Mouse (Mus musculus): ENCODE results near the gene Gimap4.
A peak's percentile ranks its signal among the peaks of the same experiment; 100 is the strongest.

Gene Gimap4

DNA sequence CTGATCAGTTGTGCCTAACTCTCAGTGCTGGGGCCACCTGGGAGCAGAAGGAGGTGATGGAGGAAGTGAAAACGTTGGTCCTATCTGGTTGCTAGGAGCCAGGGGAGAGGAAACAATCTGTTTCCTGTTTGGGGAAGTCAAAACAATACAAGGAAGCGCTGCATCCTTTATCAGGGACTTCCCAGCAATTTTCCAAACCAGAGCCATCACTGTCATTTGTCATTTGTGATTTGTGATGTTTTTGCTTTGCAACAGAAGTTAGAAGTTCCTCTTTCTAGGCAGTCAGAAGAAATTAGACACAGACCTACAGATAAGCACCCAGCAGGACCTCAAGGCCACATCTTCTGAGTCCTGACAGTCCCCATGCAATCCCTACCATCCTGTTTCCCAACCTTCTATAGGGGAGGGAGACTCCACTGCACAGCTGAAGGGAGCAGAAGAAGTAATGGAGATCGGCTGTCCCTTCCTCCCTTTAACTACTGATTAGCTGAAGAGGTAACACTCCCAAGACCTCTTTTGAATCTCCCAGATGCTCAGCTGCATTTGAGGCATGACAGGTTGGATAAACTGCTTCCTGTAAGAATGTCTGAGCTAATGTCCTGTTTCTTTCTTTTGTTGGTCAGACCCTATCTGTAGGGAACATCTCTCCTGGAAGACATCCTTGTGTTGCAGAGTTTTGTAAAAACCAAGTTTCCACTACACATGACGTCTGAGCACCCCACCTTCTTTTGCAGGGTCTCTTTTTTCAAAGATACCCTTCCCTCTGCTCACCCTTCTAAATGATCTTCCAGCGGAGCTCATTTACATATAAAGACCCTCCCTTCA lies 16.1 kb downstream of the Gimap4 start:
- peak; percentile 73 for DNase-seq (ENCODE audit: low read depth)

DNA sequence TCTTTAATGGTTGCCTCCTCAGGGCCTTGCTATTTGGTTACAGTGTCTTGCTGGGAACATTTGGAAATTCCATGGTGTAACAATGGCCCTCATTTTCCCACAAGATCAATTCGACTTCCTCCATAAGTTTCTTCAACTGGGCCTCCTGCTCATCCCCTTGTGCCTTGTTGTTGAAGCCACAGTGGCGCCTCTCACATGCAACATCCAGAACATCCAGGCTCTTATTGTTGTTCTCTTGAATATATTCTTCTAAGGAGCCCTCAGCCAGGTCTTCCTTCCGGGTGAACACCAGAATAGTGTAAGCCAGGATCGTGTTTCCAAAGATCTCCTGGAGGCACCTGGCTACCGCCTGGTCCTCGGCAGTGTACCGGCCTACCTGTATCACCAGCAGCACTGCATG lies 17.8 kb downstream of the Gimap4 start:
- peak; percentile 50 for DNase-seq (ENCODE audit: low read depth)

DNA sequence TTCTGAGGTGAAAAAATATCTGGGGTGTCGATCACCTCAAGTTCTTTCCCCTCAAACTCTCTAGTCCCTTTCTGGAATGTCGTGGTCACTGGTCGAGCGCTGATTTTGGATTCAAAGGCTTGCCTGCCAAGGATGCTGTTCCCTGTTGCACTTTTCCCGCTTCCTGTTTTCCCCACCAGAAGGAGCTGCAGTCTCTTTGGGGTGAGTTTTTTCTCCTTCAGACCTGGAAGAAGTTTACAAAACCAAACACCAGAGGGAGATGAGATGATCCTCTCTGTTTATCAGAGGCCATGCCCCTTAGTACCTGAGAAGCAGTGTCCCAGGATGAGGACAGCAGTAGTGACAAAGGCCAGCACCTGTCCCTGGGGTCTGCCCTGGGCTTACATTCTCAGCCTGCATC lies 18.3 kb downstream of the Gimap4 start:
- DNase-seq (ENCODE audit: low read depth), result peak; percentile 57

DNA sequence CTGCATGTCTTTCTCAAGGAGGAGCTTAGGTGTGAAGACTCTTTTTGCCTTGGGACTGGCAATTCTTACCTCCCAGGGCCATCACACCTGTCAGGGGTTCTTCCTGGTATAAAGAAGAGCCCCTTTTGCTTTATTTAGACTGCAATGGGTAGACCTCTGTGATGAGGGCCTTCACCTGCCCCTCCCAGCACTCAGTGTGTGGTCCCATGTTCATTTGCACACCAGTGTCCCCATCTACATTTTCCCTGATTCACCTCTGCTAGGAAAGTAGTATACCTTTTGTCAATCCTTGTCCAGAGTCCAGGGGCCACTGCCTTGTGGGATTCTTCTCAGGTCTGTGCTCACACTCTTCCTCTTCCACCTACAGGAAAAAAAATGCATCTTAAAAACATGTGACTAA lies 19.8 kb downstream of the Gimap4 start:
- peak; percentile 55 for DNase-seq (ENCODE audit: low read depth)

DNA sequence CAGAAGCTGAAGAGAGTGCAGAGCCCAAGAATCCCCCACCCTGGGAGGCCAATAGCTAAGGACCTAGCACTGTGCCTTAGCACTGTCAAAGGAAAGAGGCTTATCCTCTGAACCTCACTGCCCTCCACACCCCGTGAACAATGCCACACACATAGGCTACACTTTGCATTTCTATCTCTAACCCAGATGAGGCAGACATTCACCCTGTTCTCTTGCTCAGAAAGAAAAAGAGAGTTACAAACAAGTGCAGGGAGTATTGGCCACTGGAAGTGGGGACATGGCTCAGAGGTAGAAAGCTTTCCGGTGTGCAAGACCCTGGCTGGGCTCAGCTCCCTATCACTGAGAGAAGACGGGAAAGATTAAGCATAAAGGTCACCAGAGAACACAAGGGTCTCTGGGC lies 21.8 kb downstream of the Gimap4 start:
- peak; percentile 78 for DNase-seq (ENCODE audit: low read depth)

DNA sequence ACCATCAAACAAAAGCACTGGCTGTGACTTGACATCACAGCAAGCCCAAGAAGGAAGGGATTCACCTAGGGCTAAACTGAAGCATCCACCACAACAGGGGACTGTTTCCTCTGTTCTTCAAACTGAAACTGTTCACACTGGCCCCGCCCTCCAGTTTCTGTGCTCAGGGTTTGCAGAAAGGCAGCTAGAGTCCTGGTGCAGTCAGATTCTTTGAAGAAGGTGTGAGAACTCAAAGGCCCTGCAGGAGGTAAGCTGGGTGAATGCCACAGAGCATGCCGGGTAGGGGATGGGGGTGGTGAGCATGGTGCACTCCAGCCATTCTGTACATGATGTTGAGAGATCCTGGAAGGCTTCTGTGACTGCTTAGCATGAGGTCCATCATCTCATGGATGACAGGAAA lies 34.1 kb downstream of the Gimap4 start, which contains the start of the genes Gm28053 and Gimap7:
TSS of gene Gm28053 (plus strand) at position 153 of the 400 bp plus-strand sequence.
TSS of gene Gimap7 (plus strand) at position 167 of the 400 bp plus-strand sequence.
- peak; percentile 94 for DNase-seq (ENCODE audit: low read depth)

DNA sequence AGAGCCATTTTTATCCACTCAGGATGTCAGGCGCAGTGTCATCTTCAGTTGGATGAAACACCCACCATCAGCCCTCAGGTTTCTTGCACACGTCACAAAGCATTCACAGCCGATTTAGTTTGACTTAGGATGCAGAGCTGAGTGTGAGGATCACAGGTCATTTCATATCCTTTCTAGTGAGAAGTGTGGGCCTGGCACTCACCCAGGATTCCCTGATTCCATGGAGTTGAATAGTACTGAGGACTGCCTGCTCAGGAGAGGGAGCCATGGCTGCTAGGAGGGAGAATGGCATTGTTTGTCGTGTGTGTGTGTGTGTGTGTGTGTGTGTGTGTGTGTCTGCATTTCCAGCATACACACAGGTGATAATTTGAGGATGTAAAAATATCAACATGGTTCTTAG lies 36.0 kb downstream of the Gimap4 start:
- no peak for DNase-seq (ENCODE audit: low read depth)

DNA sequence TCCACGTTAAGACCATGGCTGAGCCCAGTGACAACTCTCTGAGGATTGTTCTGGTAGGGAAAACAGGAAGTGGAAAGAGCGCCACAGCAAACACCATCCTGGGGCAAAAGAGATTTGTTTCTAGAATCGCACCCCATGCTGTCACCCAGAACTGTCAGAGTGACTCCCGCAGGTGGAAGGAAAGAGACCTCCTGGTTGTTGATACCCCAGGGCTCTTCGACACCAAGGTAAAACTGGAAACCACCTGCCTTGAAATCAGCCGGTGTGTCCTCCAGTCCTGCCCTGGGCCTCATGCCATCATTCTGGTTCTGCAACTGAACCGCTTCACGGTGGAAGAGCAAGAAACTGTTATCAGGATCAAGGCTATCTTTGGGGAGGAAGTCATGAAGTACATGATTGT lies 39.1 kb downstream of the Gimap4 start:
- DNase-seq (ENCODE audit: low read depth), result peak; percentile 63

DNA sequence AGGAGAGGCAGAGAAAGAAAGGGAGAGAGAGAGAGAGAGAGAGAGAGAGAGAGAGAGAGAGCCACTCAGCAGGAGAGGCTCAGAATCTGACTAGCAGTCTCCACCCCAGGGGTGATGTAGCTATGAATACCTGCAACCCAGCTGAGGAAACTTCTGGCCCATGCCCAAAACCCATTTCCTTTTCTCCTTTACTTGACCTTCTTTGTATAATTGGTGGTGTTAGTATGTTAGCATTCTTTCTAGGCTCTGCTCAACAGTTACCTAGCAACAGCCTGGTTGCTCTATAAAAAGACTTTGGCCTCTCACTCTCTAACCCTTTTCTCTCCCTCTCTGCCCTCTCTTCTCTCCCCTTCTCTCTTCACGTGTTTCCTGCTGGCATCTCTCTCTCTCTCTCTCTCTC lies 41.1 kb downstream of the Gimap4 start:
- DNase-seq (ENCODE audit: low read depth), result peak; percentile 91

DNA sequence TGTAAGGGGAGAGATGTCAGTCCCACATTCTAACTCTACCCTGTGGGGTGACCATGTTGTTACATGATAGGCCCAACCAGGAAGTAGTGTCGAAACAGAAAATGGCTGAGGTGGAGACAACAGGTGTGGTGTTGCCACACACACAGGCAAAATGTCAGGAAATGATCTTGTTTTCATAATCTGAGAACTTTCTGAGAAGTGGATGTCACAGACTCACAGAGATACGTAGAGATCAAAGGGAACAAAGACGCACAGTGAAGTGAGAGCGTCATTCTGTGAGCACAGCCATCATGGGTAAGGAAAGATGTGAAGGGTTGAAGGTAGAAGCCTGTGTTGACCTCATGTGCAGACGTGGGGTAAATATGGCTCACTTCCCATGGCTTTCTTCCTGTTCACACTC lies 43.4 kb downstream of the Gimap4 start:
- peak; percentile 92 for DNase-seq (ENCODE audit: low read depth)

DNA sequence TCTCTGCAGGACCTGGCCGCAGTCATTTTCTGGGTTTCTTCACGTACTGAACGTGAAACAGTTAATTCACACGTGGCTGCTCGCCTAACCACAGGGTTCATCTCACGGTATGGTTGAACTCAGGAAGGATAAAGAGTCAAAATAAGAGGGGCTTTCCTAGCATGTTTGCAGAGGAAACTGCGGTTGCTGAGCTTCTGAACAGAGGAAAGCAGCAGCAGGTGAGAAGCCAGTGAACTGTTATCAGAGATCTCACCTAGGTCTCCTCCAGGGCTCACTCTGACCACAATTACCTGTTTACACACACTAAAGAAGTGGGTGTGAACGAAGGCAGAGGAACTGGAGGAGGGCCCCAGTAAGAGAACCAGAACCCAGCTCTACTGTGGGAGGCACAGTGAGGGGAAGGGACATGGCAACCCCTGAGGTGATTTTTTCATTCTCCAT lies 48.5 kb downstream of the Gimap4 start:
- DNase-seq (ENCODE audit: low read depth), result peak; percentile 95

DNA sequence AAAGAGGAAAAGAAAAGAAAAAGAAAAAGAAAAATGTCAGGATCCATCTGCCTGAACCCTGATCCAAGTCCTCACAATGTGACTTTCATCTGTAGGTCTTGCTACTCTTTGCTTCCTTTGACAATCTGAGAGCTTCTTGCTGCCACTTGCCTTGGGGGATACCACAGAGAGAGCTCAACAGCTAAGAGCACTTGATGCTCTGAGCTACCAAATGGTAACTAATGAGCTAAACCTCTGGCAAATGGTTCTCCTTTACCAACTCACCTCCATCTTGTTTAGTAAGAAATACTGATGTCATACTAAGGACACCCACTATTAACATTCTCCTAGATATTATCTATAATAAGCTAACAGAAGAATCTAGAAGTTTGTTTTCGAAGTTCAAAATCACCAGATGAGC lies 49.3 kb downstream of the Gimap4 start:
- DNase-seq (ENCODE audit: low read depth), result peak; percentile 63

DNA sequence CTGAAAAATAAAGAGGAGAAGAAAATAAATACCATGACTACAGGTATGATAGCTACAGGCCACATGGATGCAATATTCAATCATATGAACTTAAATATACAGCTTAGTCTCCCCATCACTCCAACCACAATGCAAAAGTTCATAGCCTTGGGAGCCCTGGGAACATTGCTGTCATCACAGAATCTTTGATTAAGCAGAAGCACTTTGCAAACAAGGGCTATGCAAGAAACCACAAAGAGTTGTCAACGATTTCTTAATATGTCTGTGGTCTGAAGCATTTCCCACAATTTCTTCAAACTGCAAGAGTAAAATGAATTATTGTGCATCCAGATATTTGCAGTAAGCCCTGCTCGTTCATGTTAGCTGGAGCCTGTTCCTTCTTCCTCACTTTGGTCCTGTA lies 52.7 kb downstream of the Gimap4 start:
- peak; percentile 68 for DNase-seq (ENCODE audit: low read depth)

DNA sequence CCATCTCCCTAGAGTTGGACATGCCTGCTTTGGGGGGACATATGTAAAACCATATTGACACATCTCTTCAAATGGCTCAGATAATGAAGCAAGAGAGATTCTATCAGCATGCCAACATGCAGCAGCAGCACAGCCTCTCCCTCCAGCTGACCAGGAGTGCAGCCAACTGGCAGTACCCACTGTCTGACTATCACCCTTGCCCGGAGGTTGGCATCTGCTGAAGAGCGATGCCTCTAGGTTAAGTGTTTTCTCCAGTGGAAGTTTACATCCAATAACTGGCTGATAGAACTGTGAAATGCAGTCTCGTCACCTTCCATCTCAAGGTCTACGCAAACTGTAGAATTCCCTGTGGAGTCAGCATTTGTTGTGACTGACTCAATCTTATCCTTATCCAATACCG lies 53.3 kb downstream of the Gimap4 start:
- DNase-seq (ENCODE audit: low read depth), result peak; percentile 64

DNA sequence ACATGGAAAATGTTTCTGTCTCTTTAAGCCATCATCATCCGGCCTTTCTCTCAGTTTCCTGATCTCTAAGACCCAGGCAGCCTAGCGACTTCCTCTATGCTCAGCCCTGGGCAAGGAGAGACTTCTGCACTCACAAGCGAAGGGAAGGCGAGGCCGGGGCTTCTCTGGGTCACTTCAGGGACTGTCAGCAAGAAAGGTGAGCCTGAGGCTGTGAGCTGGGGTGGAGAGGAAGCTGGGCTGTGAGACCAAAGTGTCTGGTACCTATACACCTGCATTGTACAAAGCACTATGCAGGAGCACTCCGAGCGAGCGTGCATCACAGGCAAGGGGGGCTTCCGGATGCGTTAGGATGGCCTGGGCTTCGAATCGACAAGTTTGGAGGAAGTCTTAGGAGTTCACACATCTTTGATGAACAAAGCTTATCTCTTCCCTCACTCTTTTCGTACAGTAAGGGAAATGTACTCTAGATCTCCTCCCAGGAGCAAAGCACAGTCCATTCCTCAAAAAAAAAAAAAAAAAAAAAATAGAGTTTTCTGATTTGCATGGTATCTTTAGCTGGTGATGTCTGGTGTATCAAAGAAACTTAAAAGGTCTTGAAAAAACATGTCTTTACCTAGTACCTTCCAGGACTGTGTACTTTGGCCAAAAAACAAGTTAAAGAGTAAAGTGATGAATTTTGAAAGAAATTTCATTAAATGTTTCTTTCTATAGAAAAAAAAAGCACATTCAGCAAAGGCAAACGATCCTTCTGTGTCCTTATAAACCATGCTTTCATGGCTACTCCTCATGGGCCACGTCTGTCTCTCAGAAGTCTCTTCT lies 54.8 kb downstream of the Gimap4 start, which contains the start of gene Gimap1:
TSS of gene Gimap1 (plus strand) at position 94 of the 819 bp plus-strand sequence.
- DNase-seq (ENCODE audit: low read depth), result peak; percentile 87

DNA sequence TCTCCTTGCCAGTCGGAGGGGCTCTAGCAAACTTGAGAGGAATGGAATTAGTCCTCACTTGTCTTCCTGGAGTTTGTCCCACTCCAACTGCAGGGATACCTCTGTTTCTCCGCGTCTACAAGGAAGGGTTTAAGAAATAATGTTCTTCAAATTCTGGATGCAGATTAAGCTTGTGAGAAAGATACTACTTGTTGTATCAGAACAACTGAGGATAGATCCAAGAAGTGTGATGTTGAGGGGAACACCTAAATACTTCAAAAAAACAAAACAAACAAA lies 55.4 kb downstream of the Gimap4 start:
- peak; percentile 61 for DNase-seq (ENCODE audit: low read depth)

DNA sequence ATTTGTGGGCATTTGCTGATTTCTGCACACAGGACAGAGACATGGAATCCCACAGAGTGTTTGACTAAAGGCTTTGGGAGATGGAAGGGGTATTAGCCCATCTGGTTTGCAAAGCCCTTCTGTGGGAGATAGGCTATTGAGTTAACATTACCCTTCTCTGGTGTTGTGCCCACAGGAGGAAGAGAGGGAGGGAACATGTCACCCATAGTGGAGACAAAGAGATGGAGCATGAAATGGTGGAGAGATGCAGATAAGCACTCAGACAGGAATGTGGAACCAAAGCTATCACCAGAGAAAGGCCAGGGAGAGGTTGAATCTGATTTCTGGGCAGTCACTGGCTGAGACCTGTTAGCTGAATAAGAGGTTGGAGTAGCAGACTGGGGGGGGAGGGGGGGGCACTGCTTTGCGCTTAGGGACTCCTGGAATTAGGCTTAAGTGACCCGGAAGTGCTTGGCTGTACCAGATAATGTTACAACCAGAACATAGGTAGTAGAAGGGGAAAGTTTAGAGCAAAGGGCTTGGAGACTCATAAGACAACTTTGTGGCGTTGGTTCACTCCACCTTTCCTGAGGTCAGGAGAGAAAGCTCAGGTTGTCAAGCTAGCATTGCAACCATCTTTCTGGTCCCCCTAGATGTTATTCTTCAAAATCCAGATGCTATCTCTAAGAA lies 56.3 kb downstream of the Gimap4 start:
- peak; percentile 69 for DNase-seq (ENCODE audit: low read depth)

DNA sequence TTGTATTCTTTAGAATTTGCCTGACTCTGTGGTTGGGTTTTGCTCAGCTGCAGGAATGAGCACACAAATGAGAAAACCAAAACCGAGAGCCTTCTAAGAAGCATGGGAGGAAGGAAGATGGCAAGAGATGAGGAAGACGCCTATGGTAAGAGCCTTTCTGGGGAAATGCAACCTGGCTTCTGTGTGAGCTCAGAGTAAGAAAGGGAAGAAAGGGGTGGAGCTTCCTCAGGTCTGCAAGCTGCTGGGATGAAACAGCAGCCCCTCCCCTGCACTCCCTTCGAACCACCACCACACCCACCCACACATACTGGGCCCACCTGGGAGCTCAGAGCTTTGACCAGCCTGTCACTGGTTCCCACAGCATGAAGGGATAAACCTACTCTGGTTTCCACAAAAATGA lies 56.9 kb downstream of the Gimap4 start:
- peak; percentile 67 for DNase-seq (ENCODE audit: low read depth)

All from naive thymus-derived CD4-positive, alpha-beta T cell, adult 2 months (primary cell).